Mouse (Mus musculus): Measurements from ENCODE around the gene Gm10160. TPM values are rescaled to one million over a fixed set of nuclear protein-coding genes. Genes with fewer than 3 reads are reported as not detected.

Gm10160 gene
- total RNA-seq (2014; fragmentation: Nextera tagmentation) (not detected in 2 replicates), total RNA-seq (2017) (not detected in 2 replicates), polyA plus RNA-seq (2012) (not detected in 2 replicates)

DNA sequence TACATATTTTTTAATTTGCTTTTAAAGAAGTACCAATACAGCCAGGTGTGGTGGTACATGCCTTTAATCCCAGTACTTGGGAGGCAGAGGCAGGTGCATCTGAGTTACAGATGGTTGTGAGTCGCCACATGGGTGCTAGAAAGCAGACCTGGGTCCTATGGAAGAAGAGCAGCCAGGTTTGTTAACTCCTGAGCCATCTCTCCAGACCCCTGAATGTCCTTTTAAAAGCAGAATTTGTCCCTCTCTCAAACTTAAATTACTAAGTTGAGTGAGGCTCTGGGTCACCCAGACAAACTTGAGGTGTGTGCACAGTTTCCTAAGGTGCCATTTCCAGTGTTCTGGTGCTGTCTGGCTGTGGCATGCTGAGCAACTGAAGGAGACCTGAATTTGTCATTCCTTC, at the start of gene Gm10160:
TSS of gene Gm10160 (minus strand) at position 101 of the 400 bp plus-strand sequence.
- DNase-seq (ENCODE audit: low spot score) (no peak), ATAC-seq (ENCODE audit: extremely low read depth, insufficient number of reproducible peaks, low FRiP score, poor library complexity, severe bottlenecking) (no peak)
- no peaks in the 10 kb centered on the region for H3K36me3 ChIP-seq (replicated peaks)
- TF ChIP-seq TAL1 (conservative IDR thresholded peaks at IDR 0.05; ENCODE audit: low read depth, low read length) (no peak), POLR2AphosphoS5 (IDR thresholded peaks at IDR 0.05; ENCODE audit: insufficient replicate concordance, low read depth, low read length) (no peak), GATA1 (IDR thresholded peaks at IDR 0.05; ENCODE audit: borderline replicate concordance, low read length) (no peak), GATA2 (IDR thresholded peaks at IDR 0.05; ENCODE audit: borderline replicate concordance, low read depth, low read length) (no peak), CTCF (IDR thresholded peaks at IDR 0.05; ENCODE audit: low read depth, low read length) (no peak)
- no peaks in the 10 kb centered on the region for H3K9me3 ChIP-seq (replicated peaks)
- H3K4me1 ChIP-seq (ENCODE audit: insufficient read depth, low read depth, low read length): no peaks in the 10 kb centered on the region
- no peak within 1 kb of the TSS for H3K4me3 ChIP-seq (ENCODE audit: low read depth, low read length)
- peaks cover 7% of the 10 kb centered on the region for H3K27me3 ChIP-seq (ENCODE audit: insufficient read depth, low read length)

DNA sequence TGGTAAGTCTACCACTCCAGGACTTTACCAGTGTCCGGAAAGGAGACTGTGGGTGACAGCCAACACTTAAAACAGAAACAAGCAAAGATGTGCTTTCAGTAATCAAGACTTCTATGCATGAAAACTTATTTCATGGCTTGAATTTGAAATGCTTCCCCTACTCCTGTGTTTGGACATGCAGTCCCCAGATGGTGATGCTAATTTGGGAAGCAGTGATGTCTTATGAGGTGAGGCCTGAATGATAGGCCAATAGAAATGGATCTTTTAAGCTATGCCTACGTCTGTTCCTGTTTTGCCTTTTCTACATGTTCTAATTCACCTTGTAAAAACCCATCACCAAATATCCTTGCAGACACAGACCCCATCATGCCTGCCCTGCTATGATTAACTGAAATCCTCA, 49.3 kb upstream of the Gm10160 start:
- DNase-seq (ENCODE audit: low spot score) (no peak), ATAC-seq (ENCODE audit: extremely low read depth, insufficient number of reproducible peaks, low FRiP score, poor library complexity, severe bottlenecking) (no peak)
- H3K36me3 ChIP-seq (replicated peaks): no peaks in the 10 kb centered on the region
- no peaks in the 10 kb centered on the region for H3K4me1 ChIP-seq (ENCODE audit: insufficient read depth, low read depth, low read length)
- H3K9me3 ChIP-seq (replicated peaks): no peaks in the 10 kb centered on the region
- TF ChIP-seq GATA1 (IDR thresholded peaks at IDR 0.05; ENCODE audit: borderline replicate concordance, low read length) (no peak), GATA2 (IDR thresholded peaks at IDR 0.05; ENCODE audit: borderline replicate concordance, low read depth, low read length) (no peak), POLR2AphosphoS5 (IDR thresholded peaks at IDR 0.05; ENCODE audit: insufficient replicate concordance, low read depth, low read length) (no peak), TAL1 (conservative IDR thresholded peaks at IDR 0.05; ENCODE audit: low read depth, low read length) (no peak), CTCF (IDR thresholded peaks at IDR 0.05; ENCODE audit: low read depth, low read length) (no peak)
- peaks cover 8% of the 10 kb centered on the region; the same call in 1 of the 2 replicates for H3K27me3 ChIP-seq (ENCODE audit: insufficient read depth, low read length)
- H3K4me3 ChIP-seq (ENCODE audit: low read depth, low read length): no peak overlapping the region

DNA sequence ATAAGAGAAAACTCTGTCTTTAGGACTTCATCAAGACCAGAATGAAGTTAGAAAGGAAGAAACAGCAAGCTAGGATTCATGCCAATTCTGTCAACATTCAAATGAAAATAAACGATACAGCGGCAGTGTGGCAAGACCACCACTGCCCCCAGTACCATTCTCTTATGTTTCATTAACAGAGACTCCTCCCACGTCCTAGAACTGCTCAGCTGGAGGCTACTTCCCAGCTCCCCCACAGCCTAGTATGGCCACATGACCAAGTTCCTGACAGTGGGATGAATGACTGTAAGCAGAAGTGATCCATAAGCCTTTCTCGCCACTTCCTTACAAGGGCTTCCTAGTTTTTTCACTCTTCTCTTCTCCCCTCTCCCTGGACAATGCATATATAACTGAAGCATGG, 48.5 kb upstream of the Gm10160 start:
- H3K36me3 ChIP-seq (replicated peaks): no peaks in the 10 kb centered on the region
- no peak for TF ChIP-seq TAL1 (conservative IDR thresholded peaks at IDR 0.05; ENCODE audit: low read depth, low read length)
- TF ChIP-seq CTCF (IDR thresholded peaks at IDR 0.05; ENCODE audit: low read depth, low read length): no peak
- no peak for TF ChIP-seq GATA2 (IDR thresholded peaks at IDR 0.05; ENCODE audit: borderline replicate concordance, low read depth, low read length)
- TF ChIP-seq GATA1 (IDR thresholded peaks at IDR 0.05; ENCODE audit: borderline replicate concordance, low read length): no peak
- no peak for TF ChIP-seq POLR2AphosphoS5 (IDR thresholded peaks at IDR 0.05; ENCODE audit: insufficient replicate concordance, low read depth, low read length)
- ATAC-seq (ENCODE audit: extremely low read depth, insufficient number of reproducible peaks, low FRiP score, poor library complexity, severe bottlenecking) (no peak), DNase-seq (ENCODE audit: low spot score) (no peak)
- no peaks in the 10 kb centered on the region for H3K9me3 ChIP-seq (replicated peaks)
- peaks cover 10% of the 10 kb centered on the region; the same call in 1 of the 2 replicates for H3K27me3 ChIP-seq (ENCODE audit: insufficient read depth, low read length)
- H3K4me3 ChIP-seq (ENCODE audit: low read depth, low read length): no peak overlapping the region
- H3K4me1 ChIP-seq (ENCODE audit: insufficient read depth, low read depth, low read length): no peaks in the 10 kb centered on the region

DNA sequence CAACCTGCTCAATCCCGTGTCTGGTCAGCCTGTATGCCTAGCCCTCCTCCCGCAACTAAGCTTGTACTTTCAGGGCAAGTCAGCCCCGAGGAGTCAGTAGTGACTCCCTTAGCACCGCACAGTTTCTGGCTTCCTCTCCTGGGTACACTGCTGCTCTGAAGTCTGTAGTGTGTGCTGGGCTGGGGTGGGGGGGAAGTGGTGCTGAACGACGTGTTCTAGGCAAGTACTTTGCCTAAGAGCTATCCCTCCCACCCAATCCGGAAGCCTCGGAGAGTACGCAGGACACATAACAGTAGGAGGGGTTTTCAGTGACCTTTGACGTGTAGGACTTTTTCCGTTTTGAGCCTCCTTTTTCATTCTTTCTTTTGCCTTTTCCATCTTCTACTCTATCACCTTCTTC, 43.8 kb upstream of the Gm10160 start:
- H3K36me3 ChIP-seq (replicated peaks): no peaks in the 10 kb centered on the region
- peaks cover 8% of the 10 kb centered on the region; the same call in 1 of the 2 replicates for H3K27me3 ChIP-seq (ENCODE audit: insufficient read depth, low read length)
- no peaks in the 10 kb centered on the region for H3K9me3 ChIP-seq (replicated peaks)
- DNase-seq (ENCODE audit: low spot score): no peak
- no peak for ATAC-seq (ENCODE audit: extremely low read depth, insufficient number of reproducible peaks, low FRiP score, poor library complexity, severe bottlenecking)
- no peaks in the 10 kb centered on the region for H3K4me1 ChIP-seq (ENCODE audit: insufficient read depth, low read depth, low read length)
- H3K4me3 ChIP-seq (ENCODE audit: low read depth, low read length): no peak overlapping the region
- TF ChIP-seq TAL1 (conservative IDR thresholded peaks at IDR 0.05; ENCODE audit: low read depth, low read length) (no peak), CTCF (IDR thresholded peaks at IDR 0.05; ENCODE audit: low read depth, low read length) (no peak), GATA2 (IDR thresholded peaks at IDR 0.05; ENCODE audit: borderline replicate concordance, low read depth, low read length) (no peak), GATA1 (IDR thresholded peaks at IDR 0.05; ENCODE audit: borderline replicate concordance, low read length) (no peak), POLR2AphosphoS5 (IDR thresholded peaks at IDR 0.05; ENCODE audit: insufficient replicate concordance, low read depth, low read length) (no peak)

DNA sequence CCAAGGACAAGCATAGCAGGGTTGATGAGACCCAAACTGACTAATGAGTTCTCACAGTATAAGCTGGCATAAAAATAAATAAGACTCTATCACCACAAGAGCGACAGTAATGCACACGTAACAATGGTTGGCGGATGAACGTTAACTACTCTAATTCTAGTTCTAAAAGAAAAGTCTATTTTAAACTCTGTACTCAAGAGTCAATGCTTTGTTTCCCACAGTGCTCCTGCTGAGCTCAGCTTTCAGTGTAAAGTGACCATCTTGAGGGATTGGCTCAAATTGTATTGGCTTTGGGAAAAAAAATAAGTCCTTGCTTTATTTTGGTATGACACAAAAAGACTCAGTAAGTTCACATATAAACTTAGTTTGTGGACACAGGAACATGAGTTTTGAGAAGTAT, 29.5 kb upstream of the Gm10160 start:
- H3K9me3 ChIP-seq (replicated peaks): no peaks in the 10 kb centered on the region
- no peaks in the 10 kb centered on the region for H3K36me3 ChIP-seq (replicated peaks)
- ATAC-seq (ENCODE audit: extremely low read depth, insufficient number of reproducible peaks, low FRiP score, poor library complexity, severe bottlenecking): no peak
- H3K27me3 ChIP-seq (ENCODE audit: insufficient read depth, low read length): no peaks in the 10 kb centered on the region; the same call in 1 of the 2 replicates
- DNase-seq (ENCODE audit: low spot score): no peak
- H3K4me1 ChIP-seq (ENCODE audit: insufficient read depth, low read depth, low read length): no peaks in the 10 kb centered on the region
- H3K4me3 ChIP-seq (ENCODE audit: low read depth, low read length): no peak overlapping the region
- TF ChIP-seq GATA2 (IDR thresholded peaks at IDR 0.05; ENCODE audit: borderline replicate concordance, low read depth, low read length) (no peak), CTCF (IDR thresholded peaks at IDR 0.05; ENCODE audit: low read depth, low read length) (no peak), GATA1 (IDR thresholded peaks at IDR 0.05; ENCODE audit: borderline replicate concordance, low read length) (no peak), POLR2AphosphoS5 (IDR thresholded peaks at IDR 0.05; ENCODE audit: insufficient replicate concordance, low read depth, low read length) (no peak), TAL1 (conservative IDR thresholded peaks at IDR 0.05; ENCODE audit: low read depth, low read length) (no peak)

DNA sequence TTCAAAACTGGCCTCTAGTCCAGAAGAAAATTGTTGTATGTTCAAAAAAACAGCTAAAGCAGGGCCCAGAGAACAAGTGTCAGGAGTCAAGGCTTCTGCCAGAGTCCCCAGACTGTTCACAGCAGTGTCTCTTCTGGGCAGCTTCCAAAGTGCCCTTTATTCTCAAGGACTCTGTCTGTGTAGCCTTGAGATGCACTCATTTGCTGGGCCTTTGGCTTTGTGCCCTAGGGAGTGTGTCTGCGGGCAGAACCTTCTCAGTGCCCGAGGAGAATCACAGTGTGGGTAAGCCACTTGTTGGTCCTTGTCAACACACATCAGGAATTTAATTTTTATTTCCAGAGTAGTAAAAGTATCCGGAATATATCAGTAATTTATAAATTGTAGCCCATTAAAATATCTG, 26.0 kb upstream of the Gm10160 start:
- H3K27me3 ChIP-seq (ENCODE audit: insufficient read depth, low read length): no peaks in the 10 kb centered on the region; the same call in 1 of the 2 replicates
- H3K9me3 ChIP-seq (replicated peaks): no peaks in the 10 kb centered on the region
- H3K36me3 ChIP-seq (replicated peaks): no peaks in the 10 kb centered on the region
- no peak overlapping the region for H3K4me3 ChIP-seq (ENCODE audit: low read depth, low read length)
- ATAC-seq (ENCODE audit: extremely low read depth, insufficient number of reproducible peaks, low FRiP score, poor library complexity, severe bottlenecking) (no peak), DNase-seq (ENCODE audit: low spot score) (no peak)
- TF ChIP-seq GATA1 (IDR thresholded peaks at IDR 0.05; ENCODE audit: borderline replicate concordance, low read length) (no peak), TAL1 (conservative IDR thresholded peaks at IDR 0.05; ENCODE audit: low read depth, low read length) (no peak), GATA2 (IDR thresholded peaks at IDR 0.05; ENCODE audit: borderline replicate concordance, low read depth, low read length) (no peak), CTCF (IDR thresholded peaks at IDR 0.05; ENCODE audit: low read depth, low read length) (no peak), POLR2AphosphoS5 (IDR thresholded peaks at IDR 0.05; ENCODE audit: insufficient replicate concordance, low read depth, low read length) (no peak)
- no peaks in the 10 kb centered on the region for H3K4me1 ChIP-seq (ENCODE audit: insufficient read depth, low read depth, low read length)

All from G1E (cell line).